Mouse (Mus musculus): ENCODE measurements at regions not wholly inside any gene's neighbourhood (a gene's known extent, or its start where the extent isn't known, plus 50 kb on each side); places are given as distances from the start of the nearest gene placed in this dataset.

- no peaks in the 10 kb centered on the region for H3K79me2 ChIP-seq (replicated peaks; ENCODE audit: control insufficient read depth, extremely low read depth, insufficient read depth, poor library complexity, severe bottlenecking)
- H3K27me3 ChIP-seq (replicated peaks): no peaks in the 10 kb centered on the region
- peaks cover 0 to 7% of the 10 kb centered on the region in 2 experiments; a peak in 2 of 4 replicates for H3K4me1 ChIP-seq (ENCODE audit: control insufficient read depth in 1 of 2, insufficient read depth in 2 of 2)
- dilution Hi-C loops (cut with MboI; ENCODE audit: extremely low pct_ligation_motif_present, extremely low pct_unique_long_range_greater_than_20kb, low sequenced_read_pairs): no loop called here
- no peak overlapping the region for H3K27ac ChIP-seq (ENCODE audit: insufficient read depth, low read depth)
- H3K4me3 ChIP-seq (replicated peaks in 1 of 3; ENCODE audit: low read depth in 2 of 3, low read length in 2 of 3, poor library complexity in 1 of 3): no peak overlapping the region
- no peak overlapping the region for H3K4me2 ChIP-seq (ENCODE audit: insufficient read depth, low read depth, poor library complexity, severe bottlenecking)
- no peak overlapping the region for H3K9ac ChIP-seq (ENCODE audit: insufficient read depth, low read depth)
- H3K36me3 ChIP-seq (replicated peaks in 1 of 2; ENCODE audit: control insufficient read depth in 1 of 2, insufficient read depth in 1 of 2, low read length in 1 of 2): no peaks in the 10 kb centered on the region
- no peaks in the 10 kb centered on the region for H3K9me3 ChIP-seq (replicated peaks; ENCODE audit: low read length)
- in situ Hi-C loops (cut with MboI; ENCODE audit: low pct_ligation_motif_present, low pct_unique_long_range_greater_than_20kb, low sequenced_read_pairs): no loop called here
- no peak for DNase-seq (ENCODE audit: extremely low read depth)
- TF ChIP-seq KAT2A (IDR thresholded peaks at IDR 0.05; ENCODE audit: insufficient replicate concordance, low read length): no peak
- no peak for TF ChIP-seq POLR2A (IDR thresholded peaks at IDR 0.05; ENCODE audit: low read depth, low read length)
- TF ChIP-seq HCFC1 (IDR thresholded peaks at IDR 0.05; ENCODE audit: low read depth, low read length): no peak
- no peak for TF ChIP-seq ZC3H11A (IDR thresholded peaks at IDR 0.05; ENCODE audit: low read depth, low read length)
- no peak for TF ChIP-seq CTCF (conservative IDR thresholded peaks at IDR 0.05 in 1 of 2, IDR thresholded peaks at IDR 0.05 in 1 of 2; ENCODE audit: low read depth in 2 of 2, low read length in 2 of 2)
- no peak for TF ChIP-seq NRF1 (IDR thresholded peaks at IDR 0.05; ENCODE audit: low read depth, low read length)
- TF ChIP-seq RAD21 (IDR thresholded peaks at IDR 0.05; ENCODE audit: low read depth, low read length): no peak
- no peak for TF ChIP-seq JUND (conservative IDR thresholded peaks at IDR 0.05; ENCODE audit: low read depth, low read length)
- TF ChIP-seq MAZ (IDR thresholded peaks at IDR 0.05; ENCODE audit: low read depth, low read length): no peak
- no peak for TF ChIP-seq ELF1 (IDR thresholded peaks at IDR 0.05; ENCODE audit: low read depth, low read length)
- TF ChIP-seq POLR2AphosphoS2 (IDR thresholded peaks at IDR 0.05; ENCODE audit: low read depth, low read length): no peak
Observed at GRCm38 (mm10) chr17:83077737-83078600, 137.1 kb upstream of the Pkdcc start.

GRCm38 (mm10) chr17:83078601-83079360 lies 136.3 kb upstream of the Pkdcc start:
- dilution Hi-C loops (cut with MboI; ENCODE audit: extremely low pct_ligation_motif_present, extremely low pct_unique_long_range_greater_than_20kb, low sequenced_read_pairs): no loop called here
- Histone ChIP-seq H3K79me2 (replicated peaks; ENCODE audit: control insufficient read depth, extremely low read depth, insufficient read depth, poor library complexity, severe bottlenecking) (no peaks in the 10 kb centered on the region), H3K36me3 (replicated peaks in 1 of 2; ENCODE audit: control insufficient read depth in 1 of 2, insufficient read depth in 1 of 2, low read length in 1 of 2) (no peaks in the 10 kb centered on the region), H3K4me2 (ENCODE audit: insufficient read depth, low read depth, poor library complexity, severe bottlenecking) (no peak overlapping the region), H3K4me1 (ENCODE audit: control insufficient read depth in 1 of 2, insufficient read depth in 2 of 2) (peaks cover 0 to 7% of the 10 kb centered on the region in 2 experiments; a peak in 2 of 4 replicates), H3K27me3 (replicated peaks) (no peaks in the 10 kb centered on the region), H3K9me3 (replicated peaks; ENCODE audit: low read length) (peaks cover 5% of the 10 kb centered on the region), H3K4me3 (replicated peaks in 1 of 3; ENCODE audit: low read depth in 2 of 3, low read length in 2 of 3, poor library complexity in 1 of 3) (no peak overlapping the region), H3K27ac (ENCODE audit: insufficient read depth, low read depth) (no peak overlapping the region), H3K9ac (ENCODE audit: insufficient read depth, low read depth) (no peak overlapping the region)
- TF ChIP-seq PAX5 (IDR thresholded peaks at IDR 0.05; ENCODE audit: low read length): no peak
- TF ChIP-seq USF2 (conservative IDR thresholded peaks at IDR 0.05; ENCODE audit: low read depth, low read length): no peak
- TF ChIP-seq ZKSCAN1 (IDR thresholded peaks at IDR 0.05; ENCODE audit: borderline replicate concordance, low read depth, low read length): no peak
- TF ChIP-seq TBP (conservative IDR thresholded peaks at IDR 0.05; ENCODE audit: low read depth, low read length): no peak
- no peak for TF ChIP-seq GABPA (IDR thresholded peaks at IDR 0.05; ENCODE audit: insufficient replicate concordance, low read depth, low read length)
- TF ChIP-seq USF1 (IDR thresholded peaks at IDR 0.05; ENCODE audit: low read depth, low read length): no peak
- TF ChIP-seq MAFK (IDR thresholded peaks at IDR 0.05; ENCODE audit: insufficient replicate concordance, low read length): no peak
- TF ChIP-seq CHD1 (IDR thresholded peaks at IDR 0.05; ENCODE audit: low read depth, low read length): no peak
- TF ChIP-seq JUN (IDR thresholded peaks at IDR 0.05; ENCODE audit: insufficient read depth, low read depth, low read length): no peak
- TF ChIP-seq SMC3 (IDR thresholded peaks at IDR 0.05; ENCODE audit: low read depth, low read length): no peak
- no peak for DNase-seq (ENCODE audit: extremely low read depth)
- in situ Hi-C loops (cut with MboI; ENCODE audit: low pct_ligation_motif_present, low pct_unique_long_range_greater_than_20kb, low sequenced_read_pairs): no loop called here

All from CH12.LX (cell line).